Mouse (Mus musculus) telencephalon, adult 2 months (tissue): ENCODE measurements at regions not wholly inside any gene's neighbourhood (a gene's known extent, or its start where the extent isn't known, plus 50 kb on each side); places are given as distances from the start of the nearest gene placed in this dataset.
"Not testable (repeated sequence)": the region's sequence is repeated elsewhere in the genome, so short reads cannot be mapped to it uniquely, and the experiment has no call there.

ENCODE experiments used
- DNase-seq: peaks from one replicate; pipeline ENCODE4 v3.0.0-alpha.2; 2011; ENCODE audit warnings: low read depth, low spot score

DNA sequence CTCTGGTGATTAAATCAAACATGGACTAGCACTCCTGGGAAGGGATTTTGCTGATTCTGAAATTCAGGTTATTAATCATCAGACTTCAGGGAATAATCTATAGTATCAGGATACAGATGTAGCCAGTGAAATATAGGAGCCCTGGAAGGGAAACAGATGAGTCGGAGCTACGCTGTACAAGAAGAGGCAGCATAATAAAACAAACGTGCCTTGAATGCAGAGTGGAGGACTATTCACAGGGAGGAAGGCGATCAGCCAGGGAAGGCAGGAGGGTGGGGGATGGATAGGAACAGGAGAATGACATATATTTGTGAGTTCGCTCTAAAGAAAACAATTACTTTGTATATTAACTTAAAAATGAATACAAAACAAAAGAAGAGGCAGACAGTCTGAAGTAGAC is 286.6 kb upstream of the Got2 start:
- no peak for DNase-seq

GRCm38 (mm10) chr8:96164933-96165332 is 276.6 kb upstream of the Got2 start:
- no peak for DNase-seq

DNA sequence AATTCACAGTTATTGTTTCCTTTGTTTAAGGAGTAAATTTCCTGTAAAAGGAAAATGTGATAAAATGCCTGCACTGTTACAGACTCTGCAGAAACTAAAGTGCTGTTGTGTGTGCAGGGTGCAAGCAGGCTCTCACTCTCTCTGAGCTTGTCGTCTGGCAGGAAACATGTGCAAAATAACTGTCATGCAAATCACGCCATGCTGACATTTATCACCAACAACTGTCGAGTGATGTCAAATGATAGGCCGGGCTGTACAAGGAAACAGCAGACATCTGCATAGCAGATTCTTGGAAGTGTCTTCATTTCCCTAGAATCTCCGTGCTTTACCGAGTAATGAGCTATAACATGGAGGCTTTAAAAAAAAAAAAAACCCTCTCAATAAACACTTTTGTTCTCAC is 271.6 kb upstream of the Got2 start:
- DNase-seq: no peak

DNA sequence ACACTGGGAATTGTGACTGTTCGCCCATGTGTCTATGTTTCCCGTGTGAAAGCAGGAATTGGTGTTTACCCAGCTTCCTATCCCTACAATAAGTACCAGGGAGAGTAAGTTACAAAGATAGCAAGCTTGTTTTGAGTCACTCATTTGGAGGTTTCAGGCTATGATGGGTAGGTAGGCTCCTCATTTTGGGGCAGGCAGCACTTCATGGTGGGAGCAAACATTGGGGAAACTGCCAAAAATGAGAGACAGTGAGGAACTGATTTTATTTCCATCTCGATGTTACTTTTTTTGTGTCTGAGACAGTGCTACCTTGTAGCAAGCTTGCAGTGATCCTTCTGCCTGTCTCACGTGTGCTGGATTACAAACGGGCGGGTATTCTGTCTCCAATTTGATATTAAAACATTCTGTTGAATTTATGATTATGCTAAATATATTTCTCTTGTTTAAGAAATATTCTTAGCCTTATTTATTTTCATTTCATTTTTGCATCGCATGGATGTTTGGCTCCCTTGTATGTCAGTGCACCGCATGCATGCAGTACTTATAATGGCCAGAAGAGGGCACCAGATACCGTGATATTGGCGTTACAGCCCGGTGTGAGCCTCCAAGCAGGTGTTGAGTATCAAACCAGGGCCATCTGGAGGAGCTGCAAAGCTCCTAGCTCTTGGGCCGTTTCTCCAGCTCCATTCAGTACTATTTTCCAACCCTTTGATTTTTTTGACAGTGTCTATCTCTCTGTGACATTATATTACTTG is 264.3 kb upstream of the Got2 start:
- no peak for DNase-seq

DNA sequence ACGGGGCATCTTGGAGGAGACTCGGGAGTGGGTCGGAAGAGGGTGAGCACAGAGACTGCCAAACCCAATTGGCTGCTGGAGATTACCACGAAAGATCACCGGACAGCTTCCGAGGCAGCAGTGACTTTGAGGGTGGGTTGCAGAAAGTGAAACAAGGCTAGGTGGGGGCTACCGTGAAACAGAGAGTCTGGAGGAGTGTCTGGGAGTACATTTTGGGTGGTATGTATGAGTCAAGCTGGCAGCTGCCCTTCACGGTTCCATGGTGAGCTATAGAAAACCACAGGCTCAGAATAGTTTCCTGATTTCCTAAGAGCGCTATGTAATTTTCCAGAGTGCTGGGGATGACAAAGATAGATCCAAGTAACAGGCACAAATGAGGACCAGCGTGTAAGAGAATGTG is 263.7 kb upstream of the Got2 start:
- DNase-seq: peak; percentile 82

GRCm38 (mm10) chr8:96151065-96151472 is 262.7 kb upstream of the Got2 start:
- peak; percentile 71 for DNase-seq

DNA sequence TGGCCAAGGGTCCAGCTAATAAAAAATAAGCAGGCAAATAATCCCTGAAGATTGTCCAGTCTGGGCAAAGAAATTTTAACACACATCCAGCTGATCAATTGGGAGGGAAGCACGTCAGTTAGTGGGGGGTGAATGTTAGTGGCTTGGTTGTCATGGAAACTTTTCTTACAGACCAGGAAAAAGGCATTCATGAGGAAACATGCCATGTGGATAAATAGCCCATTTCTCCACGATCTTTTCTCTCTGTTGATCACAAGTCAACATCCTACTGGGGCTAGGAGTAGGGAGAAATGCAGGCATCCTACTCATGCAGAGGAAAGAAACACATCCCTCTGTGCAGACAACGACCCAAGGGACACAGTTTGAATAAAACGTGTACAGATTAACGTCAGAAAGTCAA is 243.8 kb upstream of the Got2 start:
- no peak for DNase-seq

GRCm38 (mm10) chr8:96128329-96128728 is 240.0 kb upstream of the Got2 start:
- DNase-seq: no peak

DNA sequence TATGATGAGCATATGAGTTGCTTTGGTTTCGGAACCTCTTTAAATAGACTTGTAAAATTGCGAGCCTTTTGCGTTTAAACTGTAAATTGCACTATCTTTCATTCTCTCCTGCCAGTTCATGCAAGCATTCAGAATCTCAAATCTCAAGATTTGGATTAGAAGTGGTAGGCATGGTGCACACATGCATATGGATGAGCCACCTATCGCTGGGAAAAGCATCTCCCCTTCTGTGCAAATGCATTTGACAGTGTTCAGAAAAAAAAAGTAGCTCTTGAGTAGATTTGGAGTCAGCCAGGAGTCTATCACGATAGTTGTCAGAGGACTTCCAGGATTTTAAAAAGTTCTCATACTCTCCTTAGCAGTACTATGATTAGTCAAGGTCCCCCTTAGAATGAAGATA is 212.5 kb upstream of the Got2 start:
- no peak for DNase-seq

- DNase-seq: no peak
Observed at GRCm38 (mm10) chr8:96092931-96093330, 204.6 kb upstream of the Got2 start.

GRCm38 (mm10) chr8:96090231-96090630 is 201.9 kb upstream of the Got2 start:
- DNase-seq: no peak

DNA sequence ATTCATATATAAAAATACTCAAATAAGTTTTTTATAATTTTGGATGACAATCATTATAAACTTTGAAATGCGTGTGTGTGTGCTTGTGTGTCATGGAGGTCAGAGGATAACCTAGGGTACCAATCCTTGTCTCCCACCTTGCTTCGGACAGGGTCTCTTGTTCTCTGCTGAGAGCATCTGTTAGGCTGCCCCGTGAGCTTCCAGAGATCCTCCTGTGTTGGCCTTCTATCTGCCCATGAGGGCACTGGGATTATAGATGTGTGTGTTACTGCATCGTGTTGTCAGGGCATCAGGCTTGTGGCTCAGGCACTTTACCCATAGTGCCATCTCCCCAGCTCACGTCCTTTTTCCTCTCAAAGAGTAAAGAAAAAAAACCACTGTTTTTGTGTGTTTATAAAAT is 180.0 kb upstream of the Got2 start:
- DNase-seq: no peak

DNA sequence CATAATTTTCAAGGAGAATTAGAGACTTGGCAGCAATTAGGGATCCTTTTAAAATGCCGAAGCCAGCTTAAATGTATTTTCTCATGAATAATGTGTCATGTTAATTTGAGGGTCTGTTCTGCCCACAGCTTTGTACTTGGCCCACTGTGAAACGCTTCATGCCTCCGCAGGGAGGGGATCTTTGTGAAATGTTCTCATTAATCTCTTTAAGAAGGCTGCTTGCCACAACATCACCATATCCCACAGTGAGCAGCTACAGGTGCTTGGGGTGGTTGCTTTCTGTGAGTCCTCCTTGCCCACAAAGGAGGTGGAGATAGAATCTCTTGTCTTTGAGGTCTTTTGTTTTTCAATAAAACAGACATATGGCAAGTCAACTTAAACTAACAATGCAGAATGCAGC is 159.3 kb upstream of the Got2 start:
- peak; percentile 24 for DNase-seq

DNA sequence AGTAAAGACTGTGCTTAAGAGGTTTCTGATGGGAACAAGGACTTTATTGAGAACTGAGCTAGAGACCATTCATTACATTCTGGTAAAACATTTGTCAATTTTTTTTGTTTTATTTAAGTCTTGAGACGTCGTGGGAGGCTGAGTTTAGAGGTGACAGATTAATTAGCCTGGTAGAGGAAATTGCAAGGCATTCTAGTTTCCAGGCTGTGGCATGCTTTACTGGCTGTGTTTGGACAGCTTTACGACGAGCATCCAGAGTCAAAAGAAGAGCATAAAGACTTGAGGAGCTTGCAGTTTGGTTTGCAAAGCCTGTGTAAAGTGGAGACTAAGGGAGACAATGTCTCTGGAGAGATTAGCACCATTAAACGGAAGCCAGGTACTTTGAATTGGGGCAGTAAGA is 154.0 kb upstream of the Got2 start:
- no peak for DNase-seq

DNA sequence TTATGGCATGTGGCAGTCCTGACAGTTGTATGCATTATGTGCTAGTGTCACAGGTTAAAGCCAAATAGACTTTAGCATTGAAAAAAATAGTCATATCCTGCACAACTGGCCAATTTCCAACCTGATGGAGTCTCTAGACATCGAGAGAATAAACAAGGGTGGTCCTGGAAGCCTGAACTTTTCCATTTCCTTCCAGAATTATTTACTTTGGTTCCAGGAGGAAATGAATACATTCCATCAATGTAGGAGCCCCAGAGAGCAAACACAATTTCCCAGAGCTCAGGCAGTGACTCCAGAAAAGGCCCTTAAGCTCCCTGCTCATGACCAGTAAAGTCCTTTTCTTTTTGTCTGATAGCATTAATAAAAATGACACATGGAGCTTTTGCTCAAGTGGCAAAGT is 151.9 kb upstream of the Got2 start:
- no peak for DNase-seq

DNA sequence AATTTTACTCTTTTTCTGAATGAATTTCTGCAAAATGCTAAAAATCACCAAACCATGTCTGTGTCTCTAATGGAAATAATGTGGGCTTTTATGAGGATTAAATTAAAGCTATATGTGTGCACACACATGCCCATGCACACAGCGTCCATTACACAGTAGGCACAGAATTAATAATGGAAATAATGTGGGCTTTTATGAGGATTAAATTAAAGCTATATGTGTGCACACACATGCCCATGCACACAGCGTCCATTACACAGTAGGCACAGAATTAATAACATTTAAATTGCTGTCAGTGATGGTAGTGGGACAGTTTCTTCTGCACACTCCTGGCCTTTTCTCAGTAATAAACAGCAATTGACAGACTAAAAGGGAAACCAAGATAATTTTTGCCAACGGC is 130.4 kb upstream of the Got2 start:
- not testable (repeated sequence) for DNase-seq

DNA sequence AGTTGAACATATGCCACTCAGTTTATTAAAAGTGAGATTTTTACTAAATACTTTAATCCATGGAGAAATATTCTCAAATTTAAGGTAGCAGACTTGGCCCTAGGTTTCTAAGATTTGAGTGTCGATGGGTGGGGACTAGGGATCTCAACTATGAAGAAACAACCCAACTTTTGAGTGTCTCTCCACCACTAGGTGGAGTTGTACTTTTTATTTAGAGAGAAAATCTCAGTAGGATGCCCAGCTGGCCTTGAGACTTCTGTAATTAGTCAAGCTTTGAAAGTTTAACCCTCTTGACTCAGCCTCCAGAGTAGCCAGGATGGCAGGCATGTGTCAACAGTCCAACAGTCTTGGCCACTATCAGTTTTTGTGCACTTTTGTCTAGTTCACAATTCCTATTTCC is 123.7 kb upstream of the Got2 start:
- no peak for DNase-seq

- no peak for DNase-seq
Observed at GRCm38 (mm10) chr8:95991826-95992463, 103.6 kb upstream of the Got2 start.

- no peak for DNase-seq
Observed at GRCm38 (mm10) chr8:95988616-95989380, 100.5 kb upstream of the Got2 start.

- no peak for DNase-seq
Observed at GRCm38 (mm10) chr8:95987011-95987440, 98.7 kb upstream of the Got2 start.

GRCm38 (mm10) chr8:95986410-95986809 is 98.1 kb upstream of the Got2 start:
- no peak for DNase-seq

GRCm38 (mm10) chr8:95983690-95984089 is 95.3 kb upstream of the Got2 start:
- no peak for DNase-seq

DNA sequence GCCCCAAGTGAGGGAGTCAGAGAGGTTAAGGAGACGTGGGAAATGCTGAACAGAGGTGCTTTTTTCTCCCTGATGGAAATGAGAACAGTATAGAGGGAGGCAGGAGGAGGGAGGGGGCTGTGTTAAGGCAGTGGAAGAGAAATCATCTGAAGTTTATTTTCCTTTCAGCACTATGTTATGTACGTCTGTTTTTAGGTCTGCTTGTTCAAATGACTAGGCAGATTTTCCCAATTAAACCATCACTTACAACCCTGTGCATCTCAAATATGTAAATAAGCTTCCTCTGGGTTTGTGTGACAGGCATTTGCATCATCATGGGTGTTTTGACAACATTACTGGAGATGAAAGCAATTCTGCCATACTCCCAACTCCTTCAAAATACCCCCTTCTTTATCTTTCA is 92.1 kb upstream of the Got2 start:
- DNase-seq: no peak
